Mouse (Mus musculus) c-Kit-negative CD71-positive TER-119-positive erythroid progenitor cells, embryonic 14.5 days (primary cell): ENCODE measurements around the gene Erg.

ENCODE experiments used
- DNase-seq: peaks from one replicate; pipeline ENCODE4 v3.0.0-alpha.2; 2013; ENCODE audit warnings: low read depth, low spot score

Gene Erg

DNA sequence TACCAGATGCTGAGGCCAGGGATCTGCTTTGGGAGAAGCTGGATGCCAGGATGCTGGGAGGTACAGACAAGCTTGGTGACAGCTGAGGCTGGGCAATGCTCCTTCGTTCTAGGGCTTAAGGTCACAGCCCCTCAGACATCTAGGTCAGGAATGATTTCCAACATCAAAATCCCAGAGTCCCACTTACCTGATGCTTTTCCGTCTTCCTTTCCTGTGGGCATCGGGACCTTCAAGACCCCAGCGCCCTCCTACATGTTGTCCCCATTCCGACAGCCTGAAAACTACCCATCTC, at the start of gene Erg:
TSS of gene Erg (minus strand) at position 283 of the 292 bp plus-strand sequence.
- DNase-seq, result no peak

DNA sequence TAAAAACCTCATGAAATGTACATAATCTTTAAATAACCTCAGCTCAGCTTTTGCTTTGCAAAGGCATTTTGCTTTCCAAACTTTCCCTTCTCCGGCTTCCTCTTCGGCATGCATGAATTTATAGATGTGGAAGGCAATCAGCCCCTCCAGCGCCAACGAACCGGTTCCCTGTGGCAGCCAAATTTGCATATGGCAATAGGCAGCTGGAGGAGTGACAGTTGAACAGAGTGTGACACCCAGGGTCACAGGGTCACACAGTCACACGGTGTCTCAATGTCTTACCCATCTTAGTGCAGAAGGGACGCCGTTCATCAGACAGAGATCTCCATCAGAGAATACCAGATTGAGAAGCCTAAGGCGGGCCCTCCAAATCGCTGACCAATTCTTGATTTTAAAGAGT, 45.4 kb upstream of the Erg start:
- DNase-seq, result no peak

- DNase-seq, result no peak
These were observed 37.7 kb upstream of the Erg start for GRCm38 (mm10) chr16:95623876-95624770.

DNA sequence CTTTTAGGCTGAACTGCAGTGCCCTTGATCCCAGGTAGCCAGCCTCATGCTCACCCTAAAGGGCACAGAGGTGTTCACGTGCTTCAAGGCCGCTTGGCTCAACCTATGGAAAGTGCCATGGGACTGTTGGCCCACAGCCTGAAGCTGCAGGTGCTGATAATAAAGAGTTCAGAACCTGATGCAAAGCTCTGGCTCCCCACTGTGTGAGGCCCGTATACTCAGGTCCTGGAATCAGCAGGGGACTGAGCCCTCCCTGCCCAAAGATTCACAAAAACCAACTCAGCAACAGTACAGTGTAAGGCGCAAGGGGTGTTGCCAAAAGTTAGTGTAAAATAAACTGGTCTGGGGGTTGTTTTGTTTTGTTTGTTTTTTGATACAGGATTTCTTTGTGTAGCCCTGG, 36.7 kb upstream of the Erg start:
- no peak for DNase-seq

DNA sequence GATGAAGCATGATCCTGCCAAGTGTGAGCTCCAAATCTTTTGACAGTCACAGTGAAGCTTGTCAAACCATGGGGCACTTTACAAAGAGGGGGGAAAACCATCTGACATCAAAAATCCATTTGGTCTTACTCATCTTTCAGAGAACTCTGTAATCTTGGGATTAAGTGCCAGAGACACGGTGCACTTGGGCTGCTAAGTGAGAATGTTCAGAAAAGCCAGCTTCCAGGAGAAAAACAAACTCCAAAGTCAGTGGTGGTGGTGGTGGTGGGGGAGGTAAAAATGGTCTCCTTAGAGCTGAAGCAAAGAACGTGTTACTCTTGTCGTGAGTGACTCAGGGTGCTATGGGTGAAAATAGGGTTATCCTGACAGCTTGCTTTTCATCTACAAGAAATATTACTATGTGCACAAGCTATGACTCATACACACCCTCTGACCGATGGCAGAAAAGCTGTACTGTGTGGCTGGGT, 33.5 kb upstream of the Erg start:
- DNase-seq, result no peak

GRCm38 (mm10) chr16:95618206-95618605, 31.8 kb upstream of the Erg start:
- DNase-seq, result no peak

GRCm38 (mm10) chr16:95617720-95618119, 31.3 kb upstream of the Erg start:
- no peak for DNase-seq

DNA sequence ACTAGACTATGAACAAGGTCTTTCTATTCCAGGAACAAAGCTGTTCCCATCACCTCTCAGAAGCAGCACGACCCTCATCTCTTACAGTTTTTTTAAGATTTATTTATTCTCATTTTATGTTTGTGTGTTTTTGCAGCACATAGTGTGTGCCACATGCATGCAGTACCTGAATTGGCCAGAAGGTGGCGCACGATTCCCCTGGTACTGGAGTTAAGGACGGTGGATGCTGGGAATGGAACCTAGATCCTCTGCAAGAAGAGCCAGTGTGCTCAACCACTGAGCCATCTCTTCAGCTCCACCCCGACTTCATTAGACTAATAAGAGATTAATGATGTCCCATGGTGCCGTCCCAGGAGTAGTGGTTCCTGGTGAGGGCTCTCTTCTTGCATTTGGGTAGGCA, 29.2 kb upstream of the Erg start:
- DNase-seq, result peak; percentile 35

DNA sequence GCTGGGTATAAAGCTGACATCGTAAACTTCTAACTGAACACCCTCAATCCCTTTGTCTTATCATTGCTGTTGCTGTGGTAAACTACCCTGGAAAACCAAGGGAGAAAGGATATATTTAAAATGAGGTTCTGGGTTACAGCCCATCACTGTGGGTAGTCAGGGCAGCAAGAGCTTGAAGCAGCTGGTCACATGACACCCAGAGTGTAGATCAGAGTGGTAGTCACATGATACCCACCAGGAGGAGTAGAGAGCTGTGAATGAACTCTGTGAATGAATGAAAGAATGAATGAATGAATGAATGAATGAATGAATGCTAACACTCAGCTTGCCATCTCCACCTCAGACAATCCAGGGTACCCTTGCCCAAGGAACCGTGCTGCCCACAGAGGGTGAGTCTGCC, 28.1 kb upstream of the Erg start:
- DNase-seq, result no peak

DNA sequence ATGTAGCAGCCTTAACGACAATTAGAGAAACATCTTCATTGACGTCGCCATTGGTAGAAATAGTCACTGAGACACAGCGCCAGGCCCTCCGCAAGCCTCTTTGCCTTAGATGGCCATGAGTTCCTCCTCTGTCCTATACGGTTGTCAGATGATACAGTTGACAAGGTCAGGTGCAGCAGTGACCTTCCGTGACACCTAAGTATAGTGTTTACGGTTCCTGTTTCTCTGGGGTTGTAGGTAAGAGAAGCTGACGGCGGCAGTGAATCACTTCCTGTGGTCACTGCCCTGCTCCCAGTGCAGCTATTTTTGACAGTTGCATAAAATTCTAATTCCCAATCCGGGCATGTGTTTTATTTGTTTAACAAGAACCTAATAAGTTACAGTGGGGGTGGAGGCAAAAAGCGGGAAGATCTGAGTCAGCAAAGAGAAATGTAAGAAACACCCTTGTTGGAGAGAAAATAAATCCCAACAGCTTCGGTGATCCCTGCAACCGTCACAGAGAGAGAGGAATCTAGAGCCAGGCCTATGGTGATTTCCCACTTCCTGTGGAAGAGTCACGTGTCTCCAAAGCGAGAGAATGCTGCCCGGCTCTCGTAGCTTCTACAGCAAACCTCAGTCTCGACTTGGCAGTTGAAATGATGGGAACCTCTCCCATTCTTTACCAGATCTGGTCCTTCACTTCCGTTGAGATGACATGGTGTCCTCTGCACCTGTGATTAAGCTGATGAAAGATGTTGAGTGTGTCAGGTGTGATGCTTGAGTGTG, 25.8 kb upstream of the Erg start:
- no peak for DNase-seq

GRCm38 (mm10) chr16:95608624-95609023, 22.2 kb upstream of the Erg start:
- no peak for DNase-seq

GRCm38 (mm10) chr16:95605304-95605703, 18.9 kb upstream of the Erg start:
- DNase-seq, result peak; percentile 17

GRCm38 (mm10) chr16:95602504-95602903, 16.1 kb upstream of the Erg start:
- DNase-seq, result no peak

- DNase-seq, result no peak
These were observed 15.4 kb upstream of the Erg start for GRCm38 (mm10) chr16:95601807-95602206.

- DNase-seq, result no peak
These were observed 14.8 kb upstream of the Erg start for GRCm38 (mm10) chr16:95601219-95601580.

DNA sequence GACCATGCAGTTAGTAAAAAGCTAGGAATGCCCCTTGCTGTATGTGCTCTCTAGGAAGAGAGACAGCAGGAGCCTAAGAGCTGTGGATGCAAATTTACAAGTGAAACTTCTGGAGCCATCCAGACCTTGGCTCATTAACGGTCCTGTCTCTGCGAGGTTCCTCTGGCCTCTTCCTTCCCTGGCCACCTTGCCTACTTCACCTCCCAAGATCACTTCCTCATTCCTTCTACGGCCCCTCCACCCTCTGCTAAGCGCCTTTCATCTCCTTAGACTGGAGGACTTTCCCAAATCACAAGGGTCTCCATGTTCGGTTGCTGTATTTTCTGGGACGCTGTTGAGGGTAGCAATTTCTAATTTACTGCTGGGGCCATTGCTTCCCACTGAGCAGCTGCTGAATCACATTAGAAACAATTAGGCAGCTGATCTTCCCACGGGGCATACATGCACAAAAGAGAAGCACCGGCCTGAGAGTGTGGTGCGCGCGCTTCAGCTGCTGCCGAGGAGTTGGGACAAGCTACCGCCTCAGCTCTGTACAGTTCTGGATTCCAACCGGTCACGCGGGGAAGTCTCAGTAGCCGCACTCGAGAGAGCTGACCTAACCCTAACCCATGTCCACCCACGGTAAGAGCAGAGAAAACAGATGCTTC, 14.3 kb upstream of the Erg start:
- DNase-seq, result no peak

GRCm38 (mm10) chr16:95598930-95599329, 12.5 kb upstream of the Erg start:
- no peak for DNase-seq

DNA sequence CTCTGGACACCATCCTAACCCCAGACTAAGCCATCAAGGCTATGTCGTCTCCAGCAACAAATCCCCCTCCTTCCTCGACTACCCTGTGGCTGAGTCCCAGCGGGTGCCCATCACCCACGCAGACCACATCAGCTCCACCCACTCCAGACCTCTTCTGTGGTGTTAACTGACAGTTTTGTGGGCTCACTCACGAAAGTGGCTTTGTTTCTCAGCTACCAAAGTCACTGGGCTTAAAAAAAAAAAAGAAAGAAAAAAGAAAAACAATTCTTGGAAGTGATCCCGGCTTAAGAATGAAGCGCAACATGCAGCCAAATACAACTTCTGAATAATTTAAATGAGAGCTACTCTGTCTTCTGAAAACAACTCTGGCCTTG, 11.2 kb upstream of the Erg start:
- DNase-seq, result no peak

- DNase-seq, result no peak
These were observed 10.6 kb upstream of the Erg start for GRCm38 (mm10) chr16:95596884-95597577.

DNA sequence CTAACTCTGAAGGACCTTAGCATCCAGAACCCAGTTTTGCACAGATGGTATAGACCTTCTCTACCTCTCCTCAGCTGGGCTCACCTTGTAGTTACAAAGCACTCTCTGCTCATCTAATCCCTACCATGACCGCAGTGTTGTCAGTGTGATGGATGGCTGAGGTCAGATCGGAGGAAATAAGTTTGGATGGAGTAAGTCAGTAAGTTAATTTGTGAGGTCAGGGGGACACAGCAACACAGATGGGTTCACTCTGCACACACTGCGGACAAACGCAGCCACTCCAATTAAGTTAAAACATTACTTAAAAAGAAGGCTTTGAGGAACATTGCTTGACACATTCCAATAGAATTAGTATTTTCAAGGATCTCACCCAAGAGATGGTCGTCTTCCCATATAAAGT, 2.5 kb upstream of the Erg start:
- DNase-seq, result no peak

- DNase-seq, result no peak
These were observed 333 bp upstream of the Erg start for GRCm38 (mm10) chr16:95586726-95587125.
